Mouse (Mus musculus) megakaryocyte, embryonic 14.5 days (primary cell): Measurements from ENCODE around the gene Slamf9.

Source experiments
- FLI1 ChIP-seq: IDR thresholded peaks from 2 replicates; pipeline ENCODE4 v1.6.1; 2012; ENCODE audit warnings: low read length, inconsistent platforms, mixed read lengths
- GATA1 ChIP-seq: IDR thresholded peaks from 3 replicates; pipeline ENCODE4 v1.6.1; 2012; ENCODE audit warnings: mixed read lengths, low read length, inconsistent platforms, borderline replicate concordance

- no peak for TF ChIP-seq GATA1
- no peak for TF ChIP-seq FLI1
Observed at GRCm38 (mm10) chr1:172462534-172462933, 12.6 kb upstream of the Slamf9 start.
